Mouse (Mus musculus): Measurements from ENCODE around the gene Sun1. TPM values are rescaled to one million over a fixed set of nuclear protein-coding genes. Genes with fewer than 3 reads are reported as not detected.

Sun1 gene
- polyA plus RNA-seq, 1 experiment from 2014 or later = 44.1 TPM

DNA sequence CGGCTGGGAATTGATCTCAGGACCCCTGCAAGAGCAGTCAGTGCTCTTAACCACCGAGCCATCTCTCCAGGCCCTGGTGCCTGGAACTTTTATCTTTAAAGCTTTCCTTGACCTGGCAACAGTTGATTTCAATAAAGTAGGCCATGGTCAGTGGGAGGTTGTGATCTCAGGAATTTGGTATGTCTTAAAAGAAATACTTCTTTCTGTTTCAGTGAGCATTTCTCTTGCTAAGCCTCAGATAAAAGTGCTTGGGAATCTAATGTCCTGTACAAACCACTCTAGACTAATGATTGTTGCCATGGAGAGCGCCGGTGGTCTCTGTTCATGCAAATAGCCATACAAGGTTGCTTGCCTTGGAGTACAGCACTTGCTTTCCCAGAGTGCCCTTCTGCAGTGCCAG, 57.4 kb downstream of the Sun1 start:
- Histone ChIP-seq H3K9me3 (no peaks in the 10 kb centered on the region), H3K4me1 (replicated peaks) (peaks cover 30% of the 10 kb centered on the region), H3K36me3 (peaks cover 81% of the 10 kb centered on the region), H3K4me3 (no peak overlapping the region), H3K27me3 (ENCODE audit: insufficient read depth, poor library complexity, severe bottlenecking) (no peaks in the 10 kb centered on the region), H3K27ac (no peak overlapping the region)
- no peak for DNase-seq (ENCODE audit: low spot score)
- WGBS = 87% methylated on average over 4 of the region's 4 CpGs

DNA sequence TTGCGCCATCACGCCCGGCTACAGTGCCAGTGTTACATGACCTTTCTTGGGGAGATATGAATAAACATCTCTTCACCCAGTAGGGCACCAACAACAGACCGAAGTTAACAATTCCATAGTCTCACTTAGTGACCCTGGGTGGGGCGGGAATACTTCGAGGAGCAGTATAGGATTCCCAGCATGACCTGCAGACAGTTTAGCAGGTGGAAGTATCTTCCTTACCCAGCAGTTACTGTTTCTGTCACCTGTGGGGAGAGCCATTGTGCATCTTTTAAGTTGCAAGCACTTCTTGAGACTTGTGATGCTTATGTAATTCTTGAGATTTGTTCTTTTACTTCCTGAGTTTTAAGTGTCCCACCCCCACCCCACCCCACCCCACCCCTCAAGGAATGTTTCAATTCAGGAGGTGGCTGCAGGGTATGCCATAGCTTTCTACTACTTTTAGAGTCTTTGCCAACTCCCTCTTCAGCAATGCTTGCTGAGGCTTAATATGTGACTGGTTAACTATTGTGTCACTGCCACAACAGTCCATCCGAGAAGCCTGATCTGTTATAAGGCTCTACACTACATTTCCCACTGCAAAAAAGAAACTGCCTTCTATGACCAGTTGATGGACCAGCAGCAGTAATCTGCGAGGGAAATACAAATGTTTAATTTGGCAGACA, 58.1 kb downstream of the Sun1 start:
- Histone ChIP-seq H3K27ac (no peak overlapping the region), H3K4me1 (replicated peaks) (peaks cover 24% of the 10 kb centered on the region), H3K4me3 (no peak overlapping the region), H3K9me3 (no peaks in the 10 kb centered on the region), H3K27me3 (ENCODE audit: insufficient read depth, poor library complexity, severe bottlenecking) (no peaks in the 10 kb centered on the region), H3K36me3 (peaks cover 88% of the 10 kb centered on the region)
- no peak for DNase-seq (ENCODE audit: low spot score)
- WGBS = 93% methylated on average over 8 of the region's 8 CpGs

- H3K4me3 ChIP-seq = no peak overlapping the region
- 91% methylated on average over 5 of the region's 5 CpGs for WGBS
- H3K27ac ChIP-seq = no peak overlapping the region
- H3K27me3 ChIP-seq (ENCODE audit: insufficient read depth, poor library complexity, severe bottlenecking) = no peaks in the 10 kb centered on the region
- H3K36me3 ChIP-seq = peaks cover 99% of the 10 kb centered on the region
- no peak for DNase-seq (ENCODE audit: low spot score)
- no peaks in the 10 kb centered on the region for H3K9me3 ChIP-seq
- peaks cover 13% of the 10 kb centered on the region for H3K4me1 ChIP-seq (replicated peaks)
Measured at GRCm38 (mm10) chr5:139259853-139260252, 59.4 kb downstream of the Sun1 start.

- WGBS = 91% methylated on average over 4 of the region's 4 CpGs
- Histone ChIP-seq H3K9me3 (no peaks in the 10 kb centered on the region), H3K27me3 (ENCODE audit: insufficient read depth, poor library complexity, severe bottlenecking) (no peaks in the 10 kb centered on the region), H3K4me1 (replicated peaks) (0 out of 2 replicates have a peak, but pooled peaks cover 2% of the 10 kb centered on the region), H3K4me3 (no peak overlapping the region), H3K36me3 (peaks cover 99% of the 10 kb centered on the region), H3K27ac (no peak overlapping the region)
- DNase-seq (ENCODE audit: low spot score) = no peak
Measured at GRCm38 (mm10) chr5:139261403-139261802, 61.0 kb downstream of the Sun1 start.

- no peak for DNase-seq (ENCODE audit: low spot score)
- no peaks in the 10 kb centered on the region for H3K9me3 ChIP-seq
- H3K27ac ChIP-seq = no peak overlapping the region
- H3K4me1 ChIP-seq (replicated peaks) = peaks cover 20% of the 10 kb centered on the region
- WGBS = 93% methylated on average over 4 of the region's 4 CpGs
- no peaks in the 10 kb centered on the region for H3K27me3 ChIP-seq (ENCODE audit: insufficient read depth, poor library complexity, severe bottlenecking)
- no peak overlapping the region for H3K4me3 ChIP-seq
- H3K36me3 ChIP-seq = peaks cover 69% of the 10 kb centered on the region
Measured at GRCm38 (mm10) chr5:139267661-139268060, 67.2 kb downstream of the Sun1 start.

DNA sequence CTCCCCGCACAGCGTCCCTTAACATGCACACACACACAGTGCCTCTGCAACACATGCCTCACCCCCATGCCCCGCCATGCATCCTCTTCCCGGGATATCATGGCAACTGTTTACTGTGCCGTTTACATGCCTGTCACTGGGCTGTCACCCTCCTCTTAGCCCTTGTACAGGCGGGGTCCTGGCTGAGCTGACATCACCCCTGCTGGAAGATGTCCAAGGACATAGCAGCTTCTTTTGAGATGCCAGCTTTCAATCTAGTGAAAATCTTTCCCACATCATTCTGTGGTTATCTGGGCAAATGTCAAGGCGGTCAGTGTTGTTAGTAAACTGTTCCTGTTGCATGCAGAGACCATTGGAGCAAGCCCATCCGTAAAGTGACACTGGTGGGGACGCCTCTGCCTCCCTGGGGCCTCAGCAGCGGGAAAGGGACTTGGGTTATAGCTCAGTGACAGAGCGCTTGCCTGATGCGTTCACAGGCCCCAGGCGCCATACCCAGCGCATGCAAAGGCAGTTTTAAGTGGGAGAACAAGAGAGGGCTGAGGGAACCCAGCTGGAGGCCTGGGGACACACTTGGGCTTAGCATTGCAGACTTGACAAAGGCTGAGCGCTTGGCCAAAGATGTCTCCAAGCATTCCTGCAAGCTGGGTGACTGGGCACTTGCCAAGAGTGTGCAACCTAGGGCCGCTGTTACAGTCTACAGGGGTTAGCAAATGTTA, 70.5 kb downstream of the Sun1 start:
- Histone ChIP-seq H3K27ac (peak overlapping the region; percentile 68), H3K27me3 (ENCODE audit: insufficient read depth, poor library complexity, severe bottlenecking) (no peaks in the 10 kb centered on the region), H3K9me3 (no peaks in the 10 kb centered on the region), H3K36me3 (peaks cover 36% of the 10 kb centered on the region), H3K4me3 (no peak overlapping the region), H3K4me1 (replicated peaks) (peaks cover 30% of the 10 kb centered on the region)
- 71% methylated on average over 16 of the region's 16 CpGs for WGBS
- no peak for DNase-seq (ENCODE audit: low spot score)

DNA sequence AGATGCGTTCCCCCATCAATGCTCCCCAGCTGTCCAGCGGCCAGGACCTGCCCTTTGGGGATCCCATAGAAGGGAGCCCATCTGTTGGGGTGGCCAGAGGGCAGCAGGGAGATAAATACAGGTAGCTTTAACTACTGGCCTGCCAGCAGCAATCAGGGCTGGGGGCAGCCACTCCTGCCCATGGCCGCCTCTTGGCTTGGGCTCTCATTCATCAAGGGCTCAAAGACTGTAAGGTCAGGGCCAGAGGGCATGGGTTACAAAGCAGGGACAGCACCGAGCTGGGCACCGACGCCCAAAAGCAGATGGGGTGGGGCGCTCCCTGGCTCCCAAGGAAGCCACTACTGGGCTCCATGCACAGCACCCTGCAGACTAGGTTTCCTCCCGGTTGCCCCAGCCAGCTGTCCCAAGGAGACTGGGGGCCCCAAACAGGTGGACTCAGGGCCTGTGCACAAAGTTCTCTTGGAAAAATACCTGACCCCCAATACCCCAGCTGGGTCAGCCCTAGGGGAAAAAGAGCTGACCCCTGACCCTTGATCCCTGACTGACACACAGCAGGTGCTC, 71.6 kb downstream of the Sun1 start:
- H3K9me3 ChIP-seq = no peaks in the 10 kb centered on the region
- WGBS = 49% methylated on average over 8 of the region's 8 CpGs
- H3K36me3 ChIP-seq = peaks cover 24% of the 10 kb centered on the region
- peak overlapping the region; percentile 51 for H3K27ac ChIP-seq
- peaks cover 30% of the 10 kb centered on the region for H3K4me1 ChIP-seq (replicated peaks)
- peak; percentile 41 for DNase-seq (ENCODE audit: low spot score)
- no peaks in the 10 kb centered on the region for H3K27me3 ChIP-seq (ENCODE audit: insufficient read depth, poor library complexity, severe bottlenecking)
- no peak overlapping the region for H3K4me3 ChIP-seq

DNA sequence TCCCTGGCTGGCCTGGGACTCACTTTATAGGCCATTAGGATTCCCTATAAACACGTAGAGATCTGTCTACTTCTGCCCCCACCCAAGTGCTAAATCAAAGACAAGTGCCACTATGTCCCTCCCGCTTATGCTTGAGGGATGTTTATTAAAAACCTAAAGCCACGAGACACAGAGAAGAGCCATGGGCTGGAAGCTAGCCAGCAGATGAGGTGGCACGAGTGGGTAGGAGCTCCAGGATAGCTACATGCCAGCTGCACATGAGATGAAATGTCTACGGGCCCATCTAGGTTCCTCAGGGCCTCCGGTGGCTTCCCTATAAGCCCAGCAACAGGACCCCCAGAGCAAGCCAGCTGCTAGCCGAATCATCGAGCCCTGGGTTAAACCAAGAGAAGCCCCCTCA, 76.8 kb downstream of the Sun1 start:
- Histone ChIP-seq H3K27me3 (ENCODE audit: insufficient read depth, poor library complexity, severe bottlenecking) (no peaks in the 10 kb centered on the region; the same call in 1 of the 2 replicates), H3K4me3 (no peak overlapping the region), H3K9me3 (no peaks in the 10 kb centered on the region), H3K27ac (no peak overlapping the region), H3K4me1 (replicated peaks) (peaks cover 30% of the 10 kb centered on the region), H3K36me3 (no peaks in the 10 kb centered on the region)
- 87% methylated on average over 8 of the region's 8 CpGs for WGBS
- DNase-seq (ENCODE audit: low spot score) = no peak

DNA sequence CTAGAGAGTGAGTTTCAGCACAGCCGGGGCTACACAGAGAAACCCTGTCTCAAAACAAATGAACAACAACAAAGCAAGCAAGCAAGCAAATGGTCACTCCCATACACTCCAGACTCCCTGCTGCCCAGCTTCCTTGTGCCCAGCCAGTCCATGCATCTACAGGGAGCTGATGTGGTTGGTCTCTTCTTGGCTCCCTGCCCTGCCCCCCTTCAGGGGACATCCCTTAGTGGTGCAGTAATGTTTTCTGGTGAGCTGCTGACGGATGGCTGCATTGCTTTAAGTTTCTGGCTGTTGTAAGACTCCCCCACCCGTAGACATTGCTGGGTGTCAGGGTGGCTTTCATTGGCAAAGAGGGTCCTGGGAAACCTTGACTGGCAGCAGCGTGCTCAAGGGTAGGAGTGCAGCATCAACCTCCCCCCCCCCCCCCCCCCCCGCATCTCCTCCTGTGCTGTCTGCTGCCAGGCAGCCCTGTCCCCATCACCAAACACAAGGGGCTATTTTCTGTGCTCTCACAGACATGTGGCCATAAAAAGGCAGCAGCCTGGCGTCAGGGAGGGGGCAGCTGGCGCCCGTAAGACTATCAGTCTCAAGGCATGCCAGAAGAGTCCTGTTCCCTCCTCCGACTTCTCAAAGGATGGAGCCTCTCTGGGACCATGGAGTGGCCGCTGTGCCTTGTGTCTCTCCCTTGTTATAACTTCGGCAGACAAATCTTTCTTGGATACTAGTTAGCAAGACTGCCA, 81.1 kb downstream of the Sun1 start:
- Histone ChIP-seq H3K4me3 (no peak overlapping the region), H3K27ac (no peak overlapping the region), H3K36me3 (no peaks in the 10 kb centered on the region), H3K9me3 (0 out of 2 replicates have a peak, but pooled peaks cover 4% of the 10 kb centered on the region), H3K27me3 (ENCODE audit: insufficient read depth, poor library complexity, severe bottlenecking) (no peaks in the 10 kb centered on the region; the same call in 1 of the 2 replicates), H3K4me1 (replicated peaks) (peaks cover 37% of the 10 kb centered on the region)
- WGBS = 65% methylated on average over 11 of the region's 11 CpGs
- DNase-seq (ENCODE audit: low spot score) = no peak

DNA sequence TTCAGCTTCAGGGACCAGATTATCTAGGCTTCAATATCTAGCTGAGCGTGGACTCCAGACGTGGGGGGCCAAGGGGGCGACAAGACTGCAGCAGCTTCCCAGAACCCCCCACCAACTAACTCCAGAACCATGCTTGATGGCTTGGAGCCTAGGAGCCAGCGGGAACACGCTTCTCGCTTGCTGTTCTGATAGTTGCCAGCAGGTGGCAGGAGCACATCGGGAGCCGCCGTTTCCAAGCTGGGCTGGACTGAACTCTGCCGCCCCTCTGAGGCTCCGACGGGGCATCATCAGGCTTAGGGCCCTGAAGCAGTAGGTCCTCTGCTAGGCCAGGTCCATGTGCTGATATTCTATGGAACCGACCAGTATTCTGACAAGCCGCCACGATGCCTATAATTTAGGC, 81.8 kb downstream of the Sun1 start:
- no peaks in the 10 kb centered on the region for H3K36me3 ChIP-seq
- no peaks in the 10 kb centered on the region; the same call in 1 of the 2 replicates for H3K27me3 ChIP-seq (ENCODE audit: insufficient read depth, poor library complexity, severe bottlenecking)
- 0 out of 2 replicates have a peak, but pooled peaks cover 4% of the 10 kb centered on the region for H3K9me3 ChIP-seq
- H3K27ac ChIP-seq = no peak overlapping the region
- DNase-seq (ENCODE audit: low spot score) = peak; percentile 86
- WGBS = 7% methylated on average over 15 of the region's 15 CpGs
- no peak overlapping the region for H3K4me3 ChIP-seq
- peaks cover 43% of the 10 kb centered on the region for H3K4me1 ChIP-seq (replicated peaks)

DNA sequence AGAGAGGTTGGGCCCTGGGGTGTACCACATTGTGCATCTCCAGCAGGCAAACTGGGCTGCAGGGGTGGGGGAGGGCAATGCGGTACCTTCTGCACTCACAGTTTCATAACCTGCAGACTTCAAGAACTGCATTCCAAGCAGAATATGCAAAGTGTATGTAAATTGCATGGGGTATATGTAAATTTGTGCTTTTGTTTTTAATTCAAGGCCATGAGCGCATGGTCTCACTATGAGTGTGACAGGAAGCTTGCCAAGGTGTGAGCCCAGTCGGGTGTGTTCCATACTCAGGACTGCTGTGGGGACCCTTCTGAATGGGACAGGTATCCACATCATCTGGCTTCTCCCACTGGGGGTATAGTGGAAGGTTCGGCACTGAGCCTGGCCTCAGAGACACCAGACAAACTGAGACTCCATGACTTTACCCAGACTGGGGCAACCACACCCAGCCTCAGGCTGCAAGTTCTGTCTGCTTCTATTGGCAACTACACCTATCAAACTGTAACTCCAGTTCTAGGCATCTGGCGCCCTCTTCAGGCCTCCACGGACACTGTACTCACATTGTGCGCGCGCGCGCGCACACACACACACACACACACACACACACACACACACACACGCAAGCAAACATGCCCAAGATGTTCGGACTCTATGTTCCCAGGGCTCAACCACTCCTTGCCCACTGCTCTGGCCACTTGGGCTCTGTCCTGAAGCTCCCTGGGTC, 83.2 kb downstream of the Sun1 start:
- no peak overlapping the region for H3K27ac ChIP-seq
- H3K9me3 ChIP-seq = 0 out of 2 replicates have a peak, but pooled peaks cover 4% of the 10 kb centered on the region
- no peak overlapping the region for H3K4me3 ChIP-seq
- DNase-seq (ENCODE audit: low spot score) = no peak
- H3K4me1 ChIP-seq (replicated peaks) = peaks cover 43% of the 10 kb centered on the region
- 94% methylated on average over 14 of the region's 14 CpGs for WGBS
- H3K36me3 ChIP-seq = no peaks in the 10 kb centered on the region
- no peaks in the 10 kb centered on the region; the same call in 1 of the 2 replicates for H3K27me3 ChIP-seq (ENCODE audit: insufficient read depth, poor library complexity, severe bottlenecking)

DNA sequence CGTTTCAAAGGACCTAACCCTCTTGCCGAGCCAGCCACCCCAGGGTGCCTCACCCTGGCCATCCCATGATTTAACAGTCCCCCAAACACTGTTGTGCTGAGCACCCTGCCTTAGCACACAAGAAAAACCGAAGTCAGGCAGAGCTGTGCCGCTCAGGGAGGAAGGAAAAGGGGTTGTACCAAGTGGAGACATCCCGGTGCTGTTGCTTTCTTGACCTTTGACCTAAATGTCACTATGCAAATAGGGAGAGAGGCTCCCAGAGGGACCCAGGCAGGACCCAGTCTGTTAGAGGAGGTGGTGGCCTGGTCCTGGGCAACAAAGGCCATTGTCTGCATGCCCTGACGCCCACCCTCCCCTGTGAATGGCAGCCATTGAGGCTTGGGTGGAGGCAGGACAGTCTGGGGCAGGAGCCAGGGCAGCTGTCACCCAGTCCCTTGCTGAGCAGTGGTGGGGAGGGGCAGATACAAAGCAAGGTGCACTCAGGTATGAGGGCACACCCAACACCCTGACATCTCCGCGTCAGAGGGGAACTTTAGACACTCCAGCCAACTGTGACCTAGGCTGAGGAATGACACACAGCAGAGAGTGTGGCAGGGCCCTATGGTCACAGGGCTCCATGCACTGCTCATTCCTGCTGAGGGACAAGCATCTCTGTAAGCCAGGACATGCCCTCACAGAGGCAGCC, 85.1 kb downstream of the Sun1 start:
- H3K4me3 ChIP-seq = no peak overlapping the region
- 43% methylated on average over 8 of the region's 8 CpGs for WGBS
- H3K27ac ChIP-seq = peak overlapping the region; percentile 64

More for the DNA sequence above, 85.1 kb downstream of the Sun1 start:
- Histone ChIP-seq H3K27me3 (ENCODE audit: insufficient read depth, poor library complexity, severe bottlenecking) (no peaks in the 10 kb centered on the region; the same call in 1 of the 2 replicates), H3K4me1 (replicated peaks) (peaks cover 43% of the 10 kb centered on the region), H3K36me3 (no peaks in the 10 kb centered on the region), H3K9me3 (0 out of 2 replicates have a peak, but pooled peaks cover 4% of the 10 kb centered on the region)
- DNase-seq (ENCODE audit: low spot score) = no peak

Measured in hindbrain, embryonic 10.5 days (tissue).